Mouse (Mus musculus): ENCODE measurements at regions not wholly inside any gene's neighbourhood (a gene's known extent, or its start where the extent isn't known, plus 50 kb on each side); places are given as distances from the start of the nearest gene placed in this dataset.

DNA sequence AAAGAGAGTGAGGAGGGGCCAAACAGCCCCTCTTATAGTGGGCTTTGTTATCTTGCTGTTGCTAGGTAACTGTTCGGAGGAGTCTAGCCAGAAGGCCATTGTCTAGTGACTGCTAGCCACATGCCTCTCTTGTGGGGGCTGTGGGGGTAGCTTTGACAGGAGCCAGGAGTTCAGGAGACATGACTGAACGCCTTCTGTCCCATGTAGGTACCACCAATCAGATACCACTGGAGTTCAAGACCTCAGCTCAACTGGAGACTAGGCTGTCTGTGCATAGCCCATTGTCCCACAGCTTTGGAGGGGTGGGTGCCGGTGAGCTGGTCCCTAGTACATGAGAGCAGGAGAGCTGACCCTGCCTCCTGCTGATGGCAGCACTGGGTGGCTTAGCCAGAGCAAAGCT is 82.4 kb upstream of the Unc93a2 start:
- DNase-seq (ENCODE audit: low read depth, low spot score), result no peak

DNA sequence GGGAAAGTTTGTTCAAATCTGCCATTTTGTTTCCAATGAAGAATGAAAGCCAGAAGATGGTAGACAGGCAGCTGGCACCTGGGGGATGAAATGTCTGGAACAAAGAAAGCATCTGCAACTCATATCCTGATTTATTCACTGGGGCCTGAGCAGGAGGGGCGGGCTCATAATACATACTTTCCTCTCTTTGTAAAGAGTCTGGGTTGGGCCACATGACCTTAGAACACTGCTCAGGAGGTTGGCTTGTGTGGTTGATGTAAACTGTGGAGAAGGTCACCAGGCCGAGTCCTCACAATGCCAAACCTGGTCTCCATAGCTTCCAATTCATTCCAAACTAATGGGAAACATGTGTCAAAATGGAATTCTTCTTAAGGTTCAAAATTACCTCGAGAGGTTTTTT is 79.6 kb upstream of the Unc93a2 start:
- no peak for DNase-seq (ENCODE audit: low read depth, low spot score)

DNA sequence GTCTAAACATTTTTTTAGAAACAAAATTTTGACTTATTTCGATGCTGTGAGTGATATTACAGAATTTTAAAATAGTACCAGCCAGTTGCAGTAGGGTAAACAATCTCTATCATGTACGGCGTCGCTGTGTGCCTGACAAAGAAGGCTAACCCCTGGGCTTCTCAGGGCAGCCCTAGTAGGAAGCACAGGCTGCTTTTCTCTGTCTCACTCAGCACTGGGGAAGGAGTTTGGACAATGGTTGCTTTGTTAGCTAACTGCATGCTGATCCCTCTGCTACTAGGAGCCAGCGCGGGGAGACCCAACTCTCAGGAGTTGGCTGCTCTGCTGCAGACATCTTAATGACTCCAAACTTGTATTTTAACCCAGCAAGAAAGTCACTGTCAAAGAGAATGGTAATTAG is 75.9 kb upstream of the Unc93a2 start:
- DNase-seq (ENCODE audit: low read depth, low spot score), result no peak

DNA sequence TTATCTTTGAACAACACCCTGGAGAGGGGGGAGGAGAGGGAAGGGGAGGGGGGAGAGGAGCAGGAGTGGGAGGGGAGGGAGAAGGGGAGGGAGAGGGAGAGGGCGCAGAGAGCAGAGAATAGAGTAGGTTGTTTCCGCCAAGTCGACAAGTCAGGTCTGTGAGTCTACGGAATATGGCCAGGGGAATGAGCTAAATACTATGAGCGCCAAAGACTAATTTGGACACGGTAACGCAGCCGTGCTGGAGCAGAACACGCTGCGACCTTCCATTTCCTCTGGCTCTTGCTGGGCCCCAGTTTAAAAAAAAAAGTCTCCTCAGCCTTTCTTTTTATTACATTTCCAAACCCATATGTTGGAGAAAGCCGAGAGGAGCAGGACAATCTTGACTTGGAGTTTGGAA is 71.7 kb upstream of the Unc93a2 start:
- no peak for DNase-seq (ENCODE audit: low read depth, low spot score)

DNA sequence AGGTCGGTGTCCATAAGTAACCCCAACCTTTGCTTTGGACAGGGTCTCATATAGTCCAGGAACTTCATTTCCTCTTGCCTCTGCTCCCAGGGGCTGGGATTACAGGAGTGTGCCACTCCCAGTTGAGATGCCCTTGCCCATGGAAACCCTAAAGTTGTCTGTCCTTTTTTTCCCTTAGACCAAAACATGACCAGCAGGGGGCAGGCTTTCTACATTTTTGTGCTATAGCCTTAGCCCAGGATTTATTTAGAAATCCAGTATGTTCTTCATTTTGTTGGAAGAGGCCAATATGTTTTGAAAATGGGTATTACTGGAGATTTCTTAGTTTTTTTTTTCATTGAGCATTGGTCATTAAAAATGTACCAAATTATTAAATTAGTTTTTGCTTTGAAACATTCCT is 58.6 kb upstream of the Unc93a2 start:
- peak; percentile 5 for DNase-seq (ENCODE audit: low read depth, low spot score)

DNA sequence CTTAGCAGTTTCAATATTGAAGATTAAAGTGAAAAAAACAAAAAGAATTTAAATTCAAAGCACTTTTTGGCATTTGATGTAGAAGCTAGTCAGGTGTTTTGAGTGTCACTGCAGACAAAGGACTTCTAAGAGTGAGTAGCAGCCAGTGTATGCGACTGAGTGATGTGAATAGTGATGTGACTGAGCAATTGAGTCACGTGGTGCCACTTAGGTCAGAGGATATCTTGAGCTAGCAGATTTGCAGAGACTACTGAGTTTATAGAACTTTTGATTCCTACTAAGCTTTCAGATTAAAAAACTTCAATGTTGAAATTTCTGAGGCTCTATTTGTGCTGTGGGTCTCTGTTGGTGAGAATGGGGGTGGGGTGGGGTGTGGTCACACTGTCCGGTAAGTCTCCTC is 49.8 kb upstream of the Unc93a2 start:
- DNase-seq (ENCODE audit: low read depth, low spot score), result no peak
